In genomic region chr2:57832565-57833355, GRCm38 (mm10) we compare ENCODE assay signal across 8 mouse cellular contexts.
DNase-seq lines count a peak whose midpoint lies in the region; ATAC-seq lines count a peak whose summit lies in the region.

No protein-coding gene starts in this region.

- no peaks in the 10 kb centered on the region for H3K36me3 ChIP-seq in heart, embryonic 12.5 days
- no peaks in the 10 kb centered on the region for H3K36me3 ChIP-seq in neural tube, embryonic 15.5 days

- 50% methylated on average over 12 of the region's 12 CpGs for WGBS in heart, embryonic 12.5 days
- 48% methylated on average over 12 of the region's 12 CpGs for WGBS in neural tube, embryonic 15.5 days

- ATAC-seq in heart, embryonic 12.5 days (ENCODE audit: insufficient number of reproducible peaks, low FRiP score): no peak
- no peak for ATAC-seq in neural tube, embryonic 15.5 days (ENCODE audit: low FRiP score)

- peak; percentile 3 to 71 for DNase-seq in heart, adult 18-20 months
- DNase-seq in urinary bladder, postnatal 25 days (ENCODE audit: low spot score): peak; percentile 40
- DNase-seq in urinary bladder, adult 2 months (ENCODE audit: low spot score): no peak
- DNase-seq in embryo, embryonic 11 days: peak; percentile 83
- peak; percentile 62 for DNase-seq in layer of hippocampus, adult 9-11 months
- peak; percentile 33 for DNase-seq in retina, postnatal 7 days (ENCODE audit: low read depth, low spot score)

- H3K9me3 ChIP-seq in heart, embryonic 12.5 days (replicated peaks): no peaks in the 10 kb centered on the region
- H3K9me3 ChIP-seq in neural tube, embryonic 15.5 days (replicated peaks): no peaks in the 10 kb centered on the region

- H3K9ac ChIP-seq in heart, embryonic 12.5 days: no peak overlapping the region
- H3K9ac ChIP-seq in neural tube, embryonic 15.5 days (replicated peaks): no peak overlapping the region

- H3K4me2 ChIP-seq in heart, embryonic 12.5 days: no peak overlapping the region
- H3K4me2 ChIP-seq in neural tube, embryonic 15.5 days: no peak overlapping the region

- no peak overlapping the region for H3K27ac ChIP-seq in heart, embryonic 12.5 days (ENCODE audit: poor library complexity, severe bottlenecking)
- no peak overlapping the region for H3K27ac ChIP-seq in neural tube, embryonic 15.5 days (replicated peaks)

- H3K4me1 ChIP-seq in heart, embryonic 12.5 days (replicated peaks): no peaks in the 10 kb centered on the region
- no peaks in the 10 kb centered on the region for H3K4me1 ChIP-seq in neural tube, embryonic 15.5 days

- no peak overlapping the region for H3K4me3 ChIP-seq in heart, embryonic 12.5 days
- H3K4me3 ChIP-seq in neural tube, embryonic 15.5 days (replicated peaks): no peak overlapping the region

- no peaks in the 10 kb centered on the region for H3K27me3 ChIP-seq in heart, embryonic 12.5 days (replicated peaks)
- no peaks in the 10 kb centered on the region for H3K27me3 ChIP-seq in neural tube, embryonic 15.5 days (replicated peaks)
